Mouse (Mus musculus) stomach, postnatal 0 days (tissue): ENCODE results near the gene Wnt4. TPM values are rescaled to one million over a fixed set of nuclear protein-coding genes. Genes with fewer than 3 reads are reported as not detected.

ENCODE experiments used
- ATAC-seq: fragments of 200-750 bp; cut with Nextera tagmentation; 2 replicates; pipeline ENCODE4 v1.8.0; 2017; ENCODE audit not compliant: low FRiP score, low TSS enrichment
- DNase-seq: peaks from one replicate; pipeline ENCODE4 v3.0.0-alpha.2; 2016; ENCODE audit warnings: low spot score
- H3K27ac ChIP-seq: fragments of 300-500 bp; sonication (generic); replicated peaks from 2 replicates; pipeline ENCODE4 v1.5.1; 2014; ENCODE audit warnings: mild to moderate bottlenecking, control low read depth
- H3K27me3 ChIP-seq: fragments of 300-500 bp; sonication (generic); 2 replicates; pipeline ENCODE4 v1.6.1; 2014; ENCODE audit warnings: low read length; ENCODE audit not compliant: control insufficient read depth, insufficient read depth
- H3K36me3 ChIP-seq: fragments of 300-500 bp; sonication (generic); 2 replicates; pipeline ENCODE4 v1.6.1; 2014; ENCODE audit warnings: low read length, mixed read lengths; ENCODE audit not compliant: control insufficient read depth, insufficient read depth
- H3K4me1 ChIP-seq: fragments of 300-500 bp; sonication (generic); replicated peaks from 2 replicates; pipeline ENCODE4 v1.6.1; 2014; ENCODE audit warnings: antibody characterized with exemption; ENCODE audit not compliant: control insufficient read depth, insufficient read depth
- H3K4me2 ChIP-seq: fragments of 300-500 bp; sonication (generic); replicated peaks from 2 replicates; pipeline ENCODE4 v1.6.1; 2014; ENCODE audit warnings: low read depth, mild to moderate bottlenecking, control low read depth, moderate library complexity
- H3K4me3 ChIP-seq: fragments of 300-500 bp; sonication (generic); 2 replicates; pipeline ENCODE4 v1.5.1; 2014; ENCODE audit warnings: low read depth, low read length, control low read depth
- H3K9ac ChIP-seq: fragments of 300-500 bp; sonication (generic); 2 replicates; pipeline ENCODE4 v1.6.1; 2014; ENCODE audit warnings: mild to moderate bottlenecking, low read length, control low read depth, mixed read lengths
- H3K9me3 ChIP-seq: fragments of 300-500 bp; sonication (generic); 2 replicates; pipeline ENCODE4 v1.6.1; 2016; ENCODE audit warnings: low read length; ENCODE audit not compliant: control insufficient read depth
- CTCF ChIP-seq: IDR thresholded peaks from 2 replicates; pipeline ENCODE4 v1.5.1; 2016; ENCODE audit warnings: antibody characterized with exemption, low read depth, mild to moderate bottlenecking, moderate library complexity
- EP300 ChIP-seq: optimal IDR thresholded peaks from 2 replicates; pipeline ENCODE3; 2016; ENCODE audit warnings: antibody characterized with exemption
- WGBS: fragments of 180-500 bp; shearing (Covaris S2); extraction: QIAGEN DNeasy Blood & Tissue Kit; methylation state at CpG from one replicate; pipeline ENCODE4 v1.1.7; 2014; 5-methylcytosine and 5-hydroxymethylcytosine counted together
- polyA plus RNA-seq: library from polyadenylated mRNA; unstranded; fragments of >200 nt; fragmentation: Nextera tagmentation; extraction: Ambion mirVana; gene quantifications from 2 replicates; pipeline ENCODE4 v1.2.1, GENCODE M21; 2015

Gene Wnt4
- polyA plus RNA-seq, 1 experiment from 2014 or later, result 45.3 TPM

DNA sequence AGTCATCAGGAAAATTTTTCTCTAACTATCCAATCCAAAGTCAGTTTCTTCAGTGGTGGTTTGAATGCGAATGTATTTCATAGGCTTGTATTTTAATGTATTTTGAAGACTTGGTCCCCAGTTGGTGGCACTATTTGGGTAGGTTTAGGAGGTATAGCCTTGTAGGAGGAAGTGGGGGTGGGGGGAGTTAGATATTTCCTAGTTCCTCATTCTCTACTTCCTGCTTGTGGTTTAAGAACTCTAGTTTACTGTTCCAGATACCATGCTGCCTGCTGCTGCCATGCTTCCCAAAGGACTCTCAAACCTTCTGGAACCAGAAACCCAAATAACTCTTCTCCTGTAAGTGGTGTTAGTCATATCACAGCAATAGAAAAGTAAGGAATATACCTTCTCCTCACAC is 68.5 kb downstream of the Wnt4 start:
- Histone ChIP-seq H3K4me2 (no peak overlapping the region), H3K4me1 (no peaks in the 10 kb centered on the region), H3K27ac (no peak overlapping the region), H3K9ac (no peak overlapping the region), H3K27me3 (no peaks in the 10 kb centered on the region), H3K36me3 (no peaks in the 10 kb centered on the region), H3K4me3 (no peak overlapping the region), H3K9me3 (no peaks in the 10 kb centered on the region)
- 88% methylated on average over 1 of the region's 1 CpGs for WGBS
- TF ChIP-seq CTCF, result no peak
- TF ChIP-seq EP300, result no peak
- no peak for ATAC-seq
- DNase-seq, result no peak

Other genes with a start within 250 kb of the Wnt4 start
- 0.86 and 0.87 TPM in 2 replicates for gene Zbtb40, start 228.7 kb upstream of the Wnt4 start, polyA plus RNA-seq
- 445 and 456 TPM in 2 replicates for gene Cdc42, start 80.2 kb downstream of the Wnt4 start, polyA plus RNA-seq
- not detected in 2 replicates for gene Cela3a, start 132.3 kb downstream of the Wnt4 start, polyA plus RNA-seq
- 4.1 and 4.8 TPM in 2 replicates for gene Cela3b, start 153.1 kb downstream of the Wnt4 start, polyA plus RNA-seq
- not detected in 2 replicates for gene 1700013G24Rik, start 175.8 kb downstream of the Wnt4 start, polyA plus RNA-seq
- gene Hspg2, start 191.3 kb downstream of the Wnt4 start, polyA plus RNA-seq, result 16.0 and 18.8 TPM in 2 replicates